Mouse (Mus musculus) CH12.LX (cell line): ENCODE results near the gene Rag2. TPM values are rescaled to one million over a fixed set of nuclear protein-coding genes. Genes with fewer than 3 reads are reported as not detected.

Source experiments
- DNase-seq: peaks from one replicate; pipeline ENCODE4 v3.0.0-alpha.2; 2013; ENCODE audit errors: extremely low read depth
- H3K27ac ChIP-seq: 2 replicates; pipeline ENCODE4 v1.5.1; 2012; ENCODE audit warnings: low read depth, mild to moderate bottlenecking, control low read depth, moderate library complexity; ENCODE audit not compliant: insufficient read depth
- H3K27me3 ChIP-seq: replicated peaks from 2 replicates; pipeline ENCODE3; 2012; ENCODE audit warnings: inconsistent platforms
- H3K36me3 ChIP-seq, 2 experiments: replicated peaks in 1 of 2; 2 replicates each; pipeline versions ENCODE3 to v1.6.1; 2012; ENCODE audit warnings: inconsistent platforms in 1 of 2, low read length in 1 of 2, mild to moderate bottlenecking in 1 of 2, mixed read lengths in 1 of 2, moderate library complexity in 1 of 2; ENCODE audit not compliant: control insufficient read depth in 1 of 2, insufficient read depth in 1 of 2
- H3K4me1 ChIP-seq, 2 experiments: 2 replicates each; pipeline ENCODE4 v1.6.1; 2012; ENCODE audit warnings: inconsistent platforms in 1 of 2, moderate library complexity in 1 of 2; ENCODE audit not compliant: insufficient read depth in 2 of 2, control insufficient read depth in 1 of 2
- H3K4me2 ChIP-seq: 2 replicates; pipeline ENCODE4 v1.6.1; 2012; ENCODE audit warnings: low read depth, mild to moderate bottlenecking, control low read depth; ENCODE audit not compliant: poor library complexity, insufficient read depth, severe bottlenecking
- H3K4me3 ChIP-seq, 3 experiments: fragments of 150-350 bp in 1 of 3; sonication (generic) in 1 of 3; replicated peaks in 1 of 3; 2 replicates each; pipeline versions ENCODE3 to v1.5.1; 2011 to 2012; ENCODE audit warnings: low read depth in 2 of 3, low read length in 2 of 3, mild to moderate bottlenecking in 2 of 3, moderate library complexity in 2 of 3, control low read depth in 1 of 3, improper control_type of control experiment in 1 of 3, inconsistent platforms in 1 of 3, mixed read lengths in 1 of 3; ENCODE audit not compliant: poor library complexity in 1 of 3
- H3K79me2 ChIP-seq: replicated peaks from 2 replicates; pipeline ENCODE4 v1.6.1; 2012; ENCODE audit warnings: mild to moderate bottlenecking, moderate library complexity; ENCODE audit not compliant: control insufficient read depth, poor library complexity, insufficient read depth, severe bottlenecking; ENCODE audit errors: extremely low read depth
- H3K9ac ChIP-seq: 2 replicates; pipeline ENCODE4 v1.6.1; 2012; ENCODE audit warnings: low read depth, mild to moderate bottlenecking, control low read depth, moderate library complexity; ENCODE audit not compliant: insufficient read depth
- H3K9me3 ChIP-seq: replicated peaks from 2 replicates; pipeline ENCODE3; 2012; ENCODE audit warnings: low read length, inconsistent platforms, mixed read lengths
- BHLHE40 ChIP-seq: IDR thresholded peaks from 2 replicates; pipeline ENCODE4 v1.6.1; 2011; ENCODE audit warnings: mild to moderate bottlenecking, low read depth, low read length, improper control_type of control experiment
- CHD1 ChIP-seq: IDR thresholded peaks from 2 replicates; pipeline ENCODE4 v1.6.1; 2012; ENCODE audit warnings: low read depth, low read length, improper control_type of control experiment, inconsistent platforms
- ELF1 ChIP-seq: IDR thresholded peaks from 2 replicates; pipeline ENCODE4 v1.6.1; 2014; ENCODE audit warnings: low read depth, mild to moderate bottlenecking, inconsistent platforms, low read length, improper control_type of control experiment
- EP300 ChIP-seq: IDR thresholded peaks from 2 replicates; pipeline ENCODE4 v1.6.1; 2011; ENCODE audit warnings: low read length, improper control_type of control experiment
- HCFC1 ChIP-seq: IDR thresholded peaks from 2 replicates; pipeline ENCODE4 v1.6.1; 2012; ENCODE audit warnings: low read depth, mild to moderate bottlenecking, inconsistent platforms, low read length, improper control_type of control experiment
- KAT2A ChIP-seq: IDR thresholded peaks from 2 replicates; pipeline ENCODE4 v1.6.1; 2012; ENCODE audit warnings: low read length, improper control_type of control experiment, inconsistent platforms; ENCODE audit not compliant: insufficient replicate concordance
- MAFK ChIP-seq: IDR thresholded peaks from 2 replicates; pipeline ENCODE4 v1.6.1; 2011; ENCODE audit warnings: low read length, improper control_type of control experiment; ENCODE audit not compliant: insufficient replicate concordance
- MAX ChIP-seq: IDR thresholded peaks from 2 replicates; pipeline ENCODE4 v1.6.1; 2011; ENCODE audit warnings: low read length, improper control_type of control experiment
- PAX5 ChIP-seq: IDR thresholded peaks from 2 replicates; pipeline ENCODE4 v1.6.1; 2012; ENCODE audit warnings: low read length, inconsistent platforms, mixed read lengths
- POLR2A ChIP-seq: IDR thresholded peaks from 2 replicates; pipeline ENCODE4 v1.6.1; 2011; ENCODE audit warnings: low read depth, mild to moderate bottlenecking, improper control_type of control experiment, low read length
- SMC3 ChIP-seq: IDR thresholded peaks from 2 replicates; pipeline ENCODE4 v1.6.1; 2011; ENCODE audit warnings: low read depth, low read length, improper control_type of control experiment
- TBP ChIP-seq: conservative IDR thresholded peaks from 2 replicates; pipeline ENCODE4 v1.6.1; 2011; ENCODE audit warnings: low read depth, low read length, improper control_type of control experiment
- UBTF ChIP-seq: IDR thresholded peaks from 2 replicates; pipeline ENCODE4 v1.6.1; 2012; ENCODE audit warnings: low read depth, mild to moderate bottlenecking, inconsistent platforms, low read length, improper control_type of control experiment, moderate library complexity
- USF2 ChIP-seq: conservative IDR thresholded peaks from 2 replicates; pipeline ENCODE4 v1.6.1; 2011; ENCODE audit warnings: low read depth, low read length, improper control_type of control experiment
- ZMIZ1 ChIP-seq: IDR thresholded peaks from 2 replicates; pipeline ENCODE4 v1.6.1; 2012; ENCODE audit warnings: low read depth, mild to moderate bottlenecking, inconsistent platforms, low read length, improper control_type of control experiment
- ZNF384 ChIP-seq: IDR thresholded peaks from 2 replicates; pipeline ENCODE4 v1.6.1; 2012; ENCODE audit warnings: low read depth, low read length, improper control_type of control experiment, inconsistent platforms
- dilution Hi-C: fragments of 300-500 bp; cut with MboI; formaldehyde crosslinking; loops from 2 replicates; pipeline ENCODE4 v1.14.3; 2020; ENCODE audit warnings: low sequenced_read_pairs; ENCODE audit not compliant: extremely low pct_unique_long_range_greater_than_20kb, extremely low pct_ligation_motif_present
- in situ Hi-C: fragments of 300-500 bp; cut with MboI; formaldehyde crosslinking; loops from 3 replicates; pipeline ENCODE4 v1.14.3; 2019; ENCODE audit warnings: low sequenced_read_pairs, low pct_ligation_motif_present, low pct_unique_long_range_greater_than_20kb, mixed read lengths
- polyA plus RNA-seq: library from polyadenylated mRNA; unstranded; fragments of >175 nt; gene quantifications from 2 replicates; pipeline ENCODE4 v1.2.1, GENCODE M21; 2012; ENCODE audit warnings: low read depth; ENCODE audit not compliant: insufficient read length
- total RNA-seq, 2 experiments: library from RNA; depleted of rRNA; stranded (reverse); fragments of 300-350 nt in 1 of 2; fragments of >200 nt in 1 of 2; gene quantifications; 2 replicates each; pipeline ENCODE4 v1.2.3; 2012 to 2014

Gene Rag2
- total and polyA plus RNA-seq, 3 experiments: not detected

DNA sequence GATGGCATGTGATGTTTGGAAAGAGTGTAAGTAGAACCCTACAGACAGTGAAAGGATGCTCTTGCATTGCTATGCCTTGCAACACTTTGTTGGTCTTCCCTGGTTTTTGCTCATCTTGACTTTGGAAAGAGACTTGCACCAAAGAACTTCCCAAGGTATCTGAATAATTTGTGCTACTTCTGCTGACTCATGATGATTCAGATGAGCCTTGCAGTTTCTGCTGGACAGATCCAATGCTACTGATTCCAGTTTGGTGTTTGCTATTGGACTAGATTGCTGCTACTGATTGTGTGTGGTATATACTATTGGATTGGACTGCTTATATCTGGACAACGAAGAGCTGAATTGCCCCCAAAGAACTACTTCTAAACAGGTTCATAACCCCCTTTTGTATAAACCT is 21.4 kb upstream of the Rag2 start:
- Histone ChIP-seq H3K4me3 (no peak overlapping the region), H3K79me2 (no peaks in the 10 kb centered on the region), H3K27me3 (peaks cover 1% of the 10 kb centered on the region), H3K4me2 (no peak overlapping the region), H3K9ac (no peak overlapping the region), H3K36me3 (no peaks in the 10 kb centered on the region), H3K27ac (no peak overlapping the region), H3K4me1 (peaks cover 0 to 7% of the 10 kb centered on the region in 2 experiments; a peak in 1 of 4 replicates), H3K9me3 (no peaks in the 10 kb centered on the region)
- no peak for DNase-seq
- dilution Hi-C loops (no loop called here), in situ Hi-C loops (no loop called here)
- no peak for TF ChIP-seq SMC3
- TF ChIP-seq EP300: no peak

DNA sequence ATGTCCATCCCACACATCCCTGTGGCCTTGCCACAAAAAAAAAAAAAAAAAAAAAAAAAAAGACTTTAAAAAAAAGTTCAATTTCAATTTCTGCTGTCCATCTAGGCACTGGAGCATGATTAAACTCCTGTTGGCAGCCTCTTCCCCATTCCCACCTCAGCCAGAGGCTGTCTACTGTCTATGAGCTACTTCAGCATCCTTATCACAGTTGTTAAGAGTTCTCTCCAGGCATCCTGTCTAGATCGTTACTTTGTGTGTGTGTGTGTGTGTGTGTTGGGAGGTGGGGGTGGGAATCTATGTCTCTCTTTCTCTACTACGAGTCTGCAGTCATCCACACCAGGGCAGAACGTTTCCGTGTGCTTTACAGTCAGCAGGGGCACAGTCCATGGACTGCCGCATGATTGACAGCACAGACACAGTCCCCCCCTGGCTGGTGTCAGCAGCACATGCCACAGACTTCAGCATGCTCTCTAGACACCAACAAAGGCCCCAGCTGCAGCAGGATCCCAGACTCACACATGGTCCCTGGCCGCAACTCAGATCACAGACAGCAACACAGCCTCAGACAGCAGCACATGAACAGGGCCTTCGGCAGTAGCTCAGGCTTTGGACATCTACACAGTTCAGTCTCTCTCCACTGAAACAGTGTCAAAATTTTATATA is 16.2 kb upstream of the Rag2 start:
- no peaks in the 10 kb centered on the region for H3K4me1 ChIP-seq
- H3K9me3 ChIP-seq: no peaks in the 10 kb centered on the region
- no peak overlapping the region for H3K4me2 ChIP-seq
- dilution Hi-C loops: no loop called here
- DNase-seq: no peak
- H3K9ac ChIP-seq: no peak overlapping the region
- in situ Hi-C loops: no loop called here
- H3K36me3 ChIP-seq: no peaks in the 10 kb centered on the region
- TF ChIP-seq HCFC1 (no peak), ELF1 (no peak), BHLHE40 (no peak), TBP (no peak), PAX5 (no peak), SMC3 (no peak)
- H3K79me2 ChIP-seq: no peaks in the 10 kb centered on the region
- no peak overlapping the region for H3K27ac ChIP-seq
- peaks cover 10% of the 10 kb centered on the region for H3K27me3 ChIP-seq
- no peak overlapping the region for H3K4me3 ChIP-seq

DNA sequence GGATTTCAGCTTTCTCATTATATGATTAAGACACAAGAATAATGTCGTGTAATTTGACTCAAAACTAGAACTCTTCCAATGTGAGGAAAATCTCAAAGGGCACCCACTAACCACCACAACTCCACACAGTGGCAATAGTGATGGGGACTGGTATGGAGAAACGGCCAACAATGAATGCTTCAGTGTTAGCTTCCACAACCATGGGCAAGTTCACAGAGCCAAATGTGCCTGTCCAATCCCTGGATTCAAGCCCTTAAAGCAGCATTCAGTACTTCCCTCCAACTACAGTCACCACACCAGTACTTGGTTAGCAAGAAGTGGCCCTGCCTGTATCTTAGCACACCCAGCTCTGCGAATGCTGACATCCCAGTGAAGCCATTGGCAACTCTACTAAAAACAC is 13.7 kb upstream of the Rag2 start:
- dilution Hi-C loops (no loop called here), in situ Hi-C loops (no loop called here)

More for the DNA sequence above, 13.7 kb upstream of the Rag2 start:
- no peak for DNase-seq
- no peak overlapping the region for H3K4me3 ChIP-seq
- H3K27ac ChIP-seq: no peak overlapping the region
- peaks cover 2 to 7% of the 10 kb centered on the region in 2 experiments; a peak in 3 of 4 replicates for H3K4me1 ChIP-seq
- H3K9ac ChIP-seq: no peak overlapping the region
- H3K79me2 ChIP-seq: no peaks in the 10 kb centered on the region
- H3K9me3 ChIP-seq: no peaks in the 10 kb centered on the region
- no peak for TF ChIP-seq MAFK
- TF ChIP-seq MAX: no peak
- TF ChIP-seq EP300: no peak
- no peak for TF ChIP-seq USF2
- TF ChIP-seq ZMIZ1: no peak
- no peak for TF ChIP-seq UBTF
- no peak for TF ChIP-seq ZNF384
- no peak for TF ChIP-seq KAT2A
- no peak for TF ChIP-seq POLR2A
- TF ChIP-seq CHD1: no peak
- no peaks in the 10 kb centered on the region for H3K36me3 ChIP-seq
- peaks cover 20% of the 10 kb centered on the region for H3K27me3 ChIP-seq
- H3K4me2 ChIP-seq: no peak overlapping the region
